Mouse (Mus musculus) heart, adult 2 months (tissue): ENCODE data around the gene 4930453N24Rik. TPM values are rescaled to one million over a fixed set of nuclear protein-coding genes. Genes with fewer than 3 reads are reported as not detected.

Experiments
- DNase-seq, 2 experiments: peaks; one replicate each; pipeline ENCODE4 v3.0.0; 2021
- H3K27ac ChIP-seq: fragments of 200-600 bp; 2 replicates; pipeline ENCODE4 v1.8.1; 2022
- H3K27me3 ChIP-seq: fragments of 200-500 bp; 2 replicates; pipeline ENCODE4 v1.6.1; 2012; ENCODE audit warnings: mild to moderate bottlenecking, low read length, inconsistent platforms, mixed read lengths; ENCODE audit not compliant: control insufficient read depth, insufficient read depth
- H3K36me3 ChIP-seq: fragments of 200-500 bp; 2 replicates; pipeline ENCODE4 v1.6.1; 2012; ENCODE audit warnings: low read length, inconsistent platforms; ENCODE audit not compliant: control insufficient read depth, insufficient read depth
- H3K4me1 ChIP-seq: fragments of 200-500 bp; 2 replicates; pipeline ENCODE4 v1.6.1; 2011; ENCODE audit warnings: low read length; ENCODE audit not compliant: control insufficient read depth, insufficient read depth
- H3K4me3 ChIP-seq: fragments of 200-600 bp; 2 replicates; pipeline ENCODE4 v1.8.1; 2022
- H3K79me2 ChIP-seq: fragments of 200-500 bp; replicated peaks from 2 replicates; pipeline ENCODE4 v1.6.1; 2012; ENCODE audit warnings: mild to moderate bottlenecking, inconsistent platforms, low read length, moderate library complexity, mixed read lengths; ENCODE audit not compliant: control insufficient read depth, insufficient read depth
- H3K9ac ChIP-seq: fragments of 200-500 bp; 2 replicates; pipeline ENCODE4 v1.6.1; 2012; ENCODE audit warnings: low read depth, mild to moderate bottlenecking, control low read depth, inconsistent platforms, low read length, mixed read lengths
- CTCF ChIP-seq: fragments of 200-600 bp; IDR thresholded peaks from 2 replicates; pipeline ENCODE4 v1.8.1; 2022; ENCODE audit warnings: antibody characterized with exemption, mild to moderate bottlenecking, moderate library complexity
- EP300 ChIP-seq: fragments of 200-500 bp; IDR thresholded peaks from 2 replicates; pipeline ENCODE4 v1.6.1; 2011; ENCODE audit warnings: low read depth, low read length, control low read depth; ENCODE audit not compliant: insufficient read depth
- POLR2A ChIP-seq: fragments of 200-500 bp; IDR thresholded peaks from 2 replicates; pipeline ENCODE4 v1.6.1; 2011; ENCODE audit warnings: mild to moderate bottlenecking, low read depth, low read length, control low read depth; ENCODE audit not compliant: insufficient read depth
- WGBS: fragments of 180-500 bp; shearing (Covaris S2); methylation state at CpG from one replicate; pipeline ENCODE4 v1.1.7; 2018; 5-methylcytosine and 5-hydroxymethylcytosine counted together
- intact Hi-C: fragments of 180-260 bp; cut with DNase I; formaldehyde crosslinking; loops from one replicate; pipeline ENCODE4 v1.15.1; 2025
- polyA plus RNA-seq: library from polyadenylated mRNA; depleted of rRNA; stranded (reverse); fragments of >200 nt; gene quantifications from 2 replicates; pipeline ENCODE4 v1.2.3, GENCODE M21; 2012
- total RNA-seq, 2 experiments: library from RNA; stranded (reverse); gene quantifications; 2 replicates each; pipeline ENCODE4 v1.2.3; 2021

4930453N24Rik gene
- total and polyA plus RNA-seq, 3 experiments: 3.3 to 30.6 (median 25.5) TPM

- H3K27ac ChIP-seq: no peak overlapping the region
- 66% methylated on average over 4 of the region's 4 CpGs for WGBS
- intact Hi-C loops: loop anchor here (5.0 to 10.0 kb wide), 3 partner anchors 888 to 1803 kb away; no protein-coding TSS in a partner anchor
Observed at GRCm38 (mm10) chr16:64745089-64745488, 25.9 kb downstream of the 4930453N24Rik start.

GRCm38 (mm10) chr16:64737289-64737688, 33.7 kb downstream of the 4930453N24Rik start:
- H3K4me1 ChIP-seq: no peaks in the 10 kb centered on the region
- TF ChIP-seq POLR2A (no peak), CTCF (no peak), EP300 (no peak)
- intact Hi-C loops: no loop called here
- no peaks in the 10 kb centered on the region for H3K27me3 ChIP-seq
- H3K9ac ChIP-seq: no peak overlapping the region
- 82% methylated on average over 5 of the region's 5 CpGs for WGBS
- no peak overlapping the region for H3K27ac ChIP-seq
- no peak for DNase-seq
- no peaks in the 10 kb centered on the region for H3K79me2 ChIP-seq
- H3K36me3 ChIP-seq: no peaks in the 10 kb centered on the region
- no peak overlapping the region for H3K4me3 ChIP-seq

More at GRCm38 (mm10) chr16:64745089-64745488, 25.9 kb downstream of the 4930453N24Rik start:
- H3K79me2 ChIP-seq: no peaks in the 10 kb centered on the region
- no peaks in the 10 kb centered on the region for H3K27me3 ChIP-seq
- H3K4me3 ChIP-seq: no peak overlapping the region
- H3K9ac ChIP-seq: no peak overlapping the region
- no peak for TF ChIP-seq POLR2A
- no peak for TF ChIP-seq EP300
- no peak for TF ChIP-seq CTCF
- no peak for DNase-seq
- no peaks in the 10 kb centered on the region for H3K36me3 ChIP-seq
- H3K4me1 ChIP-seq: no peaks in the 10 kb centered on the region

- H3K36me3 ChIP-seq: no peaks in the 10 kb centered on the region
- H3K27ac ChIP-seq: no peak overlapping the region
- no peaks in the 10 kb centered on the region for H3K4me1 ChIP-seq
- H3K9ac ChIP-seq: no peak overlapping the region
- WGBS: 45% methylated on average over 4 of the region's 4 CpGs
- no peaks in the 10 kb centered on the region for H3K79me2 ChIP-seq
- H3K4me3 ChIP-seq: no peak overlapping the region
- intact Hi-C loops: loop anchor here (5.0 kb wide), 2 partner anchors 851 to 866 kb away; no protein-coding TSS in a partner anchor
- no peaks in the 10 kb centered on the region for H3K27me3 ChIP-seq
- DNase-seq: peak; percentile 23 to 41
- TF ChIP-seq POLR2A: no peak
- TF ChIP-seq CTCF: peak; percentile 73
- TF ChIP-seq EP300: no peak
Observed at GRCm38 (mm10) chr16:64723273-64724057, 47.5 kb downstream of the 4930453N24Rik start.

- H3K27ac ChIP-seq: no peak overlapping the region
- TF ChIP-seq EP300: no peak
- TF ChIP-seq CTCF: no peak
- TF ChIP-seq POLR2A: no peak
- no peaks in the 10 kb centered on the region for H3K4me1 ChIP-seq
- no peaks in the 10 kb centered on the region for H3K79me2 ChIP-seq
- H3K9ac ChIP-seq: no peak overlapping the region
- no peaks in the 10 kb centered on the region for H3K27me3 ChIP-seq
- intact Hi-C loops: loop anchor here (5.0 kb wide), 2 partner anchors 849 to 864 kb away; no protein-coding TSS in a partner anchor
- WGBS: 69% methylated on average over 5 of the region's 5 CpGs
- no peak for DNase-seq
- no peaks in the 10 kb centered on the region for H3K36me3 ChIP-seq
- no peak overlapping the region for H3K4me3 ChIP-seq
Observed at GRCm38 (mm10) chr16:64721542-64721941, 49.4 kb downstream of the 4930453N24Rik start.

GRCm38 (mm10) chr16:64719096-64719495, 51.9 kb downstream of the 4930453N24Rik start:
- WGBS: 79% methylated on average over 7 of the region's 7 CpGs
- no peaks in the 10 kb centered on the region for H3K79me2 ChIP-seq
- no peaks in the 10 kb centered on the region for H3K27me3 ChIP-seq
- no peak for DNase-seq
- H3K4me3 ChIP-seq: no peak overlapping the region
- H3K36me3 ChIP-seq: no peaks in the 10 kb centered on the region
- no peaks in the 10 kb centered on the region for H3K4me1 ChIP-seq
- TF ChIP-seq POLR2A (no peak), CTCF (no peak), EP300 (no peak)
- intact Hi-C loops: no loop called here
- no peak overlapping the region for H3K27ac ChIP-seq
- H3K9ac ChIP-seq: no peak overlapping the region

GRCm38 (mm10) chr16:64717814-64718213, 53.1 kb downstream of the 4930453N24Rik start:
- H3K4me3 ChIP-seq: no peak overlapping the region
- WGBS: 80% methylated on average over 10 of the region's 10 CpGs
- no peaks in the 10 kb centered on the region for H3K79me2 ChIP-seq
- intact Hi-C loops: no loop called here
- no peak for TF ChIP-seq CTCF
- TF ChIP-seq EP300: no peak
- no peak for TF ChIP-seq POLR2A
- no peaks in the 10 kb centered on the region for H3K36me3 ChIP-seq
- no peaks in the 10 kb centered on the region for H3K27me3 ChIP-seq
- no peak for DNase-seq
- H3K9ac ChIP-seq: no peak overlapping the region
- no peak overlapping the region for H3K27ac ChIP-seq
- H3K4me1 ChIP-seq: no peaks in the 10 kb centered on the region
